Mouse (Mus musculus) neural tube, embryonic 12.5 days (tissue): ENCODE measurements around the gene Cpt1a. TPM values are rescaled to one million over a fixed set of nuclear protein-coding genes. Genes with fewer than 3 reads are reported as not detected.
A peak's percentile ranks its signal among the peaks of the same experiment; 100 is the strongest.

Experiments
- ATAC-seq: fragments of 200-750 bp; cut with Nextera tagmentation; 2 replicates; pipeline ENCODE4 v1.8.0; 2017; ENCODE audit warnings: low read depth, mild to moderate bottlenecking, moderate TSS enrichment, moderate library complexity; ENCODE audit not compliant: low FRiP score
- H3K27ac ChIP-seq: fragments of 300-500 bp; sonication (generic); 2 replicates; pipeline ENCODE4 v1.5.1; 2016
- H3K27me3 ChIP-seq: fragments of 300-500 bp; sonication (generic); replicated peaks from 2 replicates; pipeline ENCODE4 v1.6.1; 2016; ENCODE audit warnings: mild to moderate bottlenecking
- H3K36me3 ChIP-seq: fragments of 300-500 bp; sonication (generic); 2 replicates; pipeline ENCODE4 v1.6.1; 2016; ENCODE audit warnings: mild to moderate bottlenecking
- H3K4me1 ChIP-seq: fragments of 300-500 bp; sonication (generic); 2 replicates; pipeline ENCODE4 v1.6.1; 2016
- H3K4me2 ChIP-seq: fragments of 300-500 bp; sonication (generic); replicated peaks from 2 replicates; pipeline ENCODE4 v1.6.1; 2016; ENCODE audit warnings: mild to moderate bottlenecking
- H3K4me3 ChIP-seq: fragments of 300-500 bp; sonication (generic); 2 replicates; pipeline ENCODE4 v1.5.1; 2016
- H3K9ac ChIP-seq: fragments of 300-500 bp; sonication (generic); 2 replicates; pipeline ENCODE4 v1.6.1; 2016; ENCODE audit warnings: mild to moderate bottlenecking
- H3K9me3 ChIP-seq: fragments of 300-500 bp; sonication (generic); 2 replicates; pipeline ENCODE4 v1.6.1; 2016; ENCODE audit warnings: mild to moderate bottlenecking
- WGBS: fragments of 180-500 bp; shearing (Covaris S2); methylation state at CpG from one replicate; pipeline ENCODE4 v1.1.7; 2016; 5-methylcytosine and 5-hydroxymethylcytosine counted together
- polyA plus RNA-seq: library from polyadenylated mRNA; unstranded; fragments of >200 nt; fragmentation: Nextera tagmentation; extraction: Ambion mirVana; gene quantifications from 2 replicates; pipeline ENCODE4 v1.2.1, GENCODE M21; 2016

Gene Cpt1a
- polyA plus RNA-seq, 1 experiment from 2014 or later = 10.6 TPM

GRCm38 (mm10) chr19:3388061-3388460 lies 65.9 kb downstream of the Cpt1a start:
- no peaks in the 10 kb centered on the region; the same call in 1 of the 2 replicates for H3K27me3 ChIP-seq
- H3K9me3 ChIP-seq = peaks cover 5% of the 10 kb centered on the region; the same call in 1 of the 2 replicates
- 68% methylated on average over 6 of the region's 6 CpGs for WGBS
- H3K9ac ChIP-seq = no peak overlapping the region
- no peak overlapping the region for H3K4me3 ChIP-seq
- no peak overlapping the region for H3K27ac ChIP-seq
- no peak overlapping the region for H3K4me2 ChIP-seq
- ATAC-seq = no peak
- peaks cover 12% of the 10 kb centered on the region for H3K4me1 ChIP-seq
- H3K36me3 ChIP-seq = no peaks in the 10 kb centered on the region; the same call in 1 of the 2 replicates

DNA sequence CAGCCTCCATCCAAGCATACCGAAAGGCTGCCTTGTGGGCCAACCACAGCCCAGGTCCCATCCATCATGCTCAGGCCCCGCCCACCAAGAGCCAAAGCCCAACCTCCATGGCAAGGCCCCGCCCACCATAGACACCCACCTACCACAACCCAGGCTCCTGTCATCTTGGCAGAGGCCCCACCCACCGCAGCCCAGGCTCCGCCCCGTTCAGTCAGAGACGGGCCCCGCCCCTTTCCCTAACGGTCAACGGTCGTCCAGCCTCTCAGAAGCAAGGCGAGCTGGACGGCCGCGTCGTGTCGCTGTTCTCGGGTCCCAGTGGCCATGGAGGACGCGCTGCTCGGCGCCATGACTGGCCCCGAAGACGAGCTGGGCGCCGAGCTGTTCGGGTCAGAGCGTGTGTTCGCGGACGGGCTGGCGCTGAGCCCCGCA lies 66.5 kb downstream of the Cpt1a start, which contains the start of gene Tesmin:
Gene Tesmin (plus strand): TSS at position 229 of the 429 bp plus-strand sequence.
- Histone ChIP-seq H3K27me3 (no peaks in the 10 kb centered on the region; the same call in 1 of the 2 replicates), H3K4me2 (peak within 1 kb of the TSS; percentile 88), H3K4me1 (peaks cover 12% of the 10 kb centered on the region), H3K4me3 (peak within 1 kb of the TSS; percentile 38), H3K36me3 (no peaks in the 10 kb centered on the region; the same call in 1 of the 2 replicates), H3K27ac (no peak within 1 kb of the TSS), H3K9ac (peak within 1 kb of the TSS; percentile 49; the same call in 1 of the 2 replicates), H3K9me3 (peaks cover 5% of the 10 kb centered on the region; the same call in 1 of the 2 replicates)
- peak; percentile 89 for ATAC-seq
- 2% methylated on average over 33 of the region's 33 CpGs for WGBS

DNA sequence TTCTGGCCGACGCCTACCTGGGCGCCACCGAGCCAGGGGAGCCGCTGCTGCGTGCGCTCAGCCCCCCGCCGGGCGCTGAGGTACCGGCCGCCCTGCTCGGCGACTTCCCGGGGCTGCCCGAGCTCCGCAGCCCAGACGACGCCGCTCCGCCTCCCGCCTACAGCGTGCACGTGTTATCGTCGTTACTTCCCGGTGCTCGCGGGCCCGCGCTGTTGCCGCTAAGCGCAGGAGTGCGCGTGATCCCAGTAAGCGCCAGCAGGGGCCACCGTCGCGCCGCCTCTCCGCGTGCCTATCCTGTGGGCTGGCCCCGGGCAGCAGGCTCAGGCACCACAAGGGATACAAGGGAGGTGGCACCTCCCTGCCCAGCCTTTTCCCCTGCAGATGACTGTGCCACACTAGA lies 67.0 kb downstream of the Cpt1a start:
- Histone ChIP-seq H3K9me3 (peaks cover 5% of the 10 kb centered on the region; the same call in 1 of the 2 replicates), H3K4me2 (peak overlapping the region; percentile 88), H3K4me1 (peaks cover 12% of the 10 kb centered on the region), H3K36me3 (no peaks in the 10 kb centered on the region; the same call in 1 of the 2 replicates), H3K27me3 (no peaks in the 10 kb centered on the region; the same call in 1 of the 2 replicates), H3K4me3 (peak overlapping the region; percentile 38), H3K27ac (no peak overlapping the region), H3K9ac (peak overlapping the region; percentile 49; the same call in 1 of the 2 replicates)
- ATAC-seq = peak; percentile 93
- 2% methylated on average over 43 of the region's 43 CpGs for WGBS

DNA sequence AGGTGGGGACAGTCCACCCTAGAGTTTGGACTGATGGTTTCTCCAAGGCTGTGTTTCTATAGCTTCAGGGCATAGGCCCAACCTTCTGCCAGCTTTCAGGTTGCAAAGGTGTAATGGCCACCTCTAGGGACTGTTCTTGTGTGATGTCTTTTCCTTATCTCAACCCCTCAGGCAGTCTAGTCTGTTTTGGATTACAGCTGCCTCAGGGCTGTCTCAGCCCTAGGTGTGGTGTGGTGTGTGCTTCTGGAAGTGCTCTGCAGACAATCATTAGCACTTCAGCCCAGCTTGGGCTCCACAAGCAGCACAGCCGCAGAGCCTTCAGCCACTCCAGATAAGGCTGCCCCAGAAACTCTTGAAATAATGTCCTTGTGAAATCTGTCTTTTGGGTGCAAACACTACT lies 70.2 kb downstream of the Cpt1a start:
- peaks cover 5% of the 10 kb centered on the region; the same call in 1 of the 2 replicates for H3K9me3 ChIP-seq
- H3K4me1 ChIP-seq = peaks cover 12% of the 10 kb centered on the region
- no peak overlapping the region for H3K27ac ChIP-seq
- H3K9ac ChIP-seq = no peak overlapping the region
- H3K36me3 ChIP-seq = no peaks in the 10 kb centered on the region
- no peak overlapping the region for H3K4me2 ChIP-seq
- WGBS = 88% methylated on average over 1 of the region's 1 CpGs
- no peak for ATAC-seq
- H3K4me3 ChIP-seq = no peak overlapping the region
- H3K27me3 ChIP-seq = no peaks in the 10 kb centered on the region; the same call in 1 of the 2 replicates

GRCm38 (mm10) chr19:3394216-3394615 lies 72.1 kb downstream of the Cpt1a start:
- no peak for ATAC-seq
- 78% methylated on average over 3 of the region's 3 CpGs for WGBS
- H3K27me3 ChIP-seq = no peaks in the 10 kb centered on the region; the same call in 1 of the 2 replicates

GRCm38 (mm10) chr19:3400057-3400456 lies 77.9 kb downstream of the Cpt1a start:
- H3K9me3 ChIP-seq = no peaks in the 10 kb centered on the region
- H3K4me3 ChIP-seq = no peak overlapping the region
- H3K9ac ChIP-seq = no peak overlapping the region
- no peak for ATAC-seq
- H3K36me3 ChIP-seq = no peaks in the 10 kb centered on the region
- 87% methylated on average over 4 of the region's 4 CpGs for whole genome bisulfite sequencing
- no peaks in the 10 kb centered on the region for H3K4me1 ChIP-seq
- H3K4me2 ChIP-seq = no peak overlapping the region
- no peaks in the 10 kb centered on the region for H3K27me3 ChIP-seq
- no peak overlapping the region for H3K27ac ChIP-seq

More at GRCm38 (mm10) chr19:3394216-3394615, 72.1 kb downstream of the Cpt1a start:
- H3K27ac ChIP-seq = no peak overlapping the region
- no peak overlapping the region for H3K4me3 ChIP-seq
- 0 out of 2 replicates have a peak, but pooled peaks cover 5% of the 10 kb centered on the region for H3K4me1 ChIP-seq
- H3K9ac ChIP-seq = no peak overlapping the region
- H3K9me3 ChIP-seq = peaks cover 5% of the 10 kb centered on the region; the same call in 1 of the 2 replicates
- no peak overlapping the region for H3K4me2 ChIP-seq
- H3K36me3 ChIP-seq = no peaks in the 10 kb centered on the region

DNA sequence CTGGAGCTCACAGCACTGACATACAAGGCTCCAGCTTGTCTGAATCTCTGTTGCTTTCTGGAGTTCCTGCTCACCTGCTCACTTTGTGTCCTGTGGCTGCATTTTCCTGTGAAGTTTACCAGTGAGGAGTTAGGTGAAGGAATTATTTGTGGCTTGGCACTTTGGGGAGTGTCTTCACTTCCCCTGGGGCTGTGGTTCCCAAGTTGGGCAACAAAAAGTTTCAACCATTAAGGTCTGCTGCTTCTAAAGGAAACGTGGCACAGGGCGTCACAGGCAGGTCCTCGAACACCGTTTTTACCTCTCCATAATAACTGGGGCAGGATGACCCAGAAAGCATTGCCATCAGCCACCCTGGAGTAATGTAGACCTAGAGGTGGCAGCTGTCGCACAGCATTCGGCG lies 79.4 kb downstream of the Cpt1a start:
- Histone ChIP-seq H3K27me3 (no peaks in the 10 kb centered on the region), H3K4me3 (no peak overlapping the region), H3K9me3 (no peaks in the 10 kb centered on the region), H3K4me1 (no peaks in the 10 kb centered on the region), H3K9ac (no peak overlapping the region), H3K27ac (no peak overlapping the region), H3K4me2 (no peak overlapping the region), H3K36me3 (no peaks in the 10 kb centered on the region)
- WGBS = 89% methylated on average over 7 of the region's 7 CpGs
- ATAC-seq = no peak

- H3K9ac ChIP-seq = no peak overlapping the region
- WGBS = 57% methylated on average over 7 of the region's 7 CpGs
- H3K36me3 ChIP-seq = no peaks in the 10 kb centered on the region
- no peaks in the 10 kb centered on the region for H3K4me1 ChIP-seq
- no peak overlapping the region for H3K4me3 ChIP-seq
- H3K4me2 ChIP-seq = no peak overlapping the region
- no peak for ATAC-seq
- no peak overlapping the region for H3K27ac ChIP-seq
- H3K9me3 ChIP-seq = no peaks in the 10 kb centered on the region
- H3K27me3 ChIP-seq = no peaks in the 10 kb centered on the region
These were observed 79.8 kb downstream of the Cpt1a start for GRCm38 (mm10) chr19:3401943-3402342.

- no peaks in the 10 kb centered on the region for H3K4me1 ChIP-seq
- H3K9me3 ChIP-seq = no peaks in the 10 kb centered on the region
- no peak overlapping the region for H3K9ac ChIP-seq
- no peaks in the 10 kb centered on the region for H3K36me3 ChIP-seq
- no peak for ATAC-seq
- 80% methylated on average over 6 of the region's 6 CpGs for WGBS
- no peak overlapping the region for H3K4me3 ChIP-seq
- H3K27ac ChIP-seq = no peak overlapping the region
- H3K27me3 ChIP-seq = no peaks in the 10 kb centered on the region
- no peak overlapping the region for H3K4me2 ChIP-seq
These were observed 80.3 kb downstream of the Cpt1a start for GRCm38 (mm10) chr19:3402390-3402789.

DNA sequence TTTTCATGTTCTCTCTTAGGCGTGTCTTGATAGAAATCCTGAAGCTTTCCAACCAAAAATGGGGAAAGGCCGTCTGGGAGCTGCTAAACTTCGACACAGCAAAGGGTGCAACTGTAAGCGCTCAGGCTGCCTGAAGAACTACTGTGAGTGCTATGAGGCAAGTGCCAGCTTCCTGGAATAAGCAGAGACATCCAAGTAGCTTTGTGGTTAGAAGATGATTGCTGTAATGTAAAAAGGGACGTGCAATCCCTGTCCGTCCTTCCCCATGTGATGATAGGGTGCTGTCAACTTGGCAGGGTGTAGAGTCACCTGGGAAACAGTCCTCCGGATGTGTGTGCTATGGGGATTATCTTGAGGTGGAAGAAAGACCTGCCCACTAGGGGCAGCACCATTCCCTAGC lies 81.9 kb downstream of the Cpt1a start:
- no peak for ATAC-seq
- 86% methylated on average over 7 of the region's 7 CpGs for WGBS
- Histone ChIP-seq H3K36me3 (no peaks in the 10 kb centered on the region), H3K4me2 (no peak overlapping the region), H3K4me3 (no peak overlapping the region), H3K27ac (no peak overlapping the region), H3K27me3 (no peaks in the 10 kb centered on the region), H3K4me1 (no peaks in the 10 kb centered on the region), H3K9me3 (no peaks in the 10 kb centered on the region), H3K9ac (no peak overlapping the region)

GRCm38 (mm10) chr19:3405531-3406281 lies 83.6 kb downstream of the Cpt1a start:
- Histone ChIP-seq H3K4me1 (no peaks in the 10 kb centered on the region), H3K27me3 (no peaks in the 10 kb centered on the region), H3K4me3 (no peak overlapping the region), H3K9me3 (no peaks in the 10 kb centered on the region), H3K4me2 (no peak overlapping the region), H3K36me3 (no peaks in the 10 kb centered on the region), H3K9ac (no peak overlapping the region), H3K27ac (no peak overlapping the region)
- 53% methylated on average over 1 of the region's 1 CpGs for WGBS
- ATAC-seq = no peak

GRCm38 (mm10) chr19:3414268-3414733 lies 92.2 kb downstream of the Cpt1a start, which contains the start of gene Gal:
Gene Gal (minus strand): TSS chr19:3414544.
- H3K9me3 ChIP-seq = no peaks in the 10 kb centered on the region
- H3K27ac ChIP-seq = no peak within 1 kb of the TSS
- peaks cover 9% of the 10 kb centered on the region for H3K4me1 ChIP-seq
- peak within 1 kb of the TSS; percentile 63 for H3K4me2 ChIP-seq
- ATAC-seq = 0 out of 2 replicates have a peak, but pooled peaks have one; percentile 21
- H3K27me3 ChIP-seq = peaks cover 29% of the 10 kb centered on the region
- 0 out of 2 replicates have a peak within 1 kb of the TSS, but pooled peaks have one; percentile 40 for H3K9ac ChIP-seq
- peak within 1 kb of the TSS; percentile 29 for H3K4me3 ChIP-seq
- H3K36me3 ChIP-seq = no peaks in the 10 kb centered on the region
- WGBS = 3% methylated on average over 37 of the region's 37 CpGs
